Mouse (Mus musculus) cortical plate, adult 2 months (tissue): ENCODE results near the gene Ier5.

Experiments used
- CTCF ChIP-seq: fragments of 200-500 bp; IDR thresholded peaks from 2 replicates; pipeline ENCODE4 v1.5.1; 2011; ENCODE audit warnings: mild to moderate bottlenecking, control low read depth, low read length; ENCODE audit not compliant: insufficient read depth; ENCODE audit errors: extremely low read depth
- POLR2A ChIP-seq: fragments of 200-500 bp; IDR thresholded peaks from 2 replicates; pipeline ENCODE4 v1.6.1; 2011; ENCODE audit warnings: mild to moderate bottlenecking, low read length, control low read depth; ENCODE audit not compliant: insufficient read depth; ENCODE audit errors: extremely low read depth

DNA sequence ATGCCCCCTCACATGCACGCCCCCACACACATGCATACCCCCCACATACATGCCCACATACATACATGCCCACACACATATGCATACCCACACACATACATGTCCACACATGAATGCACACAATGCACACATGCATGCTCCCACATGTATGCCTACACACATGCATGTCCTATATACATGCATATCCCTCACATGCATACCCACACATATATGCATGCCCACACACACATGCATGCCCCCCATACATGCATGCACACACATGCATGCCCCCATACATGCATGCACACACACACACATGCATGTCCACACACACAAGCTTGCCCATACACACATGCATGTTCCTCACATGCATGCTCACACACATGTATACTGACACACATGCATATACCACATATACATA, 13.4 kb upstream of the Ier5 start:
- TF ChIP-seq CTCF (no peak), POLR2A (no peak)
